16 mouse cellular contexts compared by ENCODE assay signal in genomic region chr4:126546183-126546582, GRCm38 (mm10). TPM values are rescaled to one million over a fixed set of nuclear protein-coding genes. Genes with fewer than 3 reads are reported as not detected.
DNase-seq lines count a peak whose midpoint lies in the region; TF ChIP-seq lines count a peak whose summit lies in the region.
"Had no signal": no experiment of that assay in that cellular context is flagged by ENCODE, and none has a peak within 500 bp of the region (broad histone marks: within the 10 kb centered on the region; RNA-seq: fewer than 3 reads in every experiment).

No protein-coding gene starts in this region.

- peak; percentile 9 for DNase-seq in heart, adult 11 months
- no peak for DNase-seq in heart, postnatal 10 days
- no peak for DNase-seq in CH12.LX (ENCODE audit: extremely low read depth)
- DNase-seq in embryo, embryonic 10 days (ENCODE audit: low spot score): no peak
- DNase-seq: adrenal gland, adult 2 months; adrenal gland, adult 8-10 months; adrenal gland, postnatal 10 days; adrenal gland, postnatal 14 days; adrenal gland, postnatal 25 days; adrenal gland, postnatal 36 days; B cell, adult 2 months; cerebellum, adult 11 months; cerebellum, adult 11-12 months; cerebellum, adult 18-20 months; cerebellum, adult 2 months had no signal

- H3K9me3 ChIP-seq in CH12.LX (replicated peaks; ENCODE audit: low read length): peaks cover 3% of the 10 kb centered on the region
- H3K9me3 ChIP-seq: G1E had no signal

- no peaks in the 10 kb centered on the region for H3K27me3 ChIP-seq in CH12.LX (replicated peaks)

- peak overlapping the region; percentile 45; the same call in 1 of the 2 replicates for H3K4me2 ChIP-seq in CH12.LX (ENCODE audit: insufficient read depth, low read depth, poor library complexity, severe bottlenecking)

- H3K9ac ChIP-seq in CH12.LX (ENCODE audit: insufficient read depth, low read depth): no peak overlapping the region

- dilution Hi-C loops in CH12.LX (cut with MboI; ENCODE audit: extremely low pct_ligation_motif_present, extremely low pct_unique_long_range_greater_than_20kb, low sequenced_read_pairs): no loop called here

- no peak for TF ChIP-seq POLR2A in CH12.LX (IDR thresholded peaks at IDR 0.05; ENCODE audit: low read depth, low read length)

- no peaks in the 10 kb centered on the region for H3K36me3 ChIP-seq in CH12.LX (replicated peaks in 1 of 2; ENCODE audit: control insufficient read depth in 1 of 2, insufficient read depth in 1 of 2, low read length in 1 of 2)
- H3K36me3 ChIP-seq: G1E had no signal

- no peaks in the 10 kb centered on the region for H3K79me2 ChIP-seq in CH12.LX (replicated peaks; ENCODE audit: control insufficient read depth, extremely low read depth, insufficient read depth, poor library complexity, severe bottlenecking)

- TF ChIP-seq EP300 in CH12.LX (IDR thresholded peaks at IDR 0.05; ENCODE audit: low read length): peak; percentile 64

- intact Hi-C loops in heart, postnatal 10 days (cut with DNase I): no loop called here

- peaks cover 9 to 20% of the 10 kb centered on the region in 2 experiments; a peak in 3 of 4 replicates for H3K4me1 ChIP-seq in CH12.LX (ENCODE audit: control insufficient read depth in 1 of 2, insufficient read depth in 2 of 2)

- no peak overlapping the region for H3K4me3 ChIP-seq in CH12.LX (replicated peaks in 1 of 3; ENCODE audit: low read depth in 2 of 3, low read length in 2 of 3, poor library complexity in 1 of 3)

- H3K27ac ChIP-seq in CH12.LX (ENCODE audit: insufficient read depth, low read depth): no peak overlapping the region

- in situ Hi-C loops in CH12.LX (cut with MboI; ENCODE audit: low pct_ligation_motif_present, low pct_unique_long_range_greater_than_20kb, low sequenced_read_pairs): no loop called here

- TF ChIP-seq CTCF in CH12.LX (conservative IDR thresholded peaks at IDR 0.05 in 1 of 2, IDR thresholded peaks at IDR 0.05 in 1 of 2; ENCODE audit: low read depth in 2 of 2, low read length in 2 of 2): no peak

- no peak for TF ChIP-seq RAD21 in CH12.LX (IDR thresholded peaks at IDR 0.05; ENCODE audit: low read depth, low read length)

TF ChIP-seq in CH12.LX, 34 proteins besides CTCF, POLR2A, EP300 and RAD21:
- TF ChIP-seq MEF2A (IDR thresholded peaks at IDR 0.05; ENCODE audit: borderline replicate concordance, low read depth, low read length): peak; percentile 82
- no peak for TF ChIP-seq MYC (IDR thresholded peaks at IDR 0.05; ENCODE audit: low read depth, low read length)
- no peak for TF ChIP-seq ELF1 (IDR thresholded peaks at IDR 0.05; ENCODE audit: low read depth, low read length)
- no peak for TF ChIP-seq PAX5 (IDR thresholded peaks at IDR 0.05; ENCODE audit: low read length)
- peak; percentile 60; the same call in 1 of the 2 replicates for TF ChIP-seq JUND (conservative IDR thresholded peaks at IDR 0.05; ENCODE audit: low read depth, low read length)
- TF ChIP-seq IRF4 (IDR thresholded peaks at IDR 0.05; ENCODE audit: low read depth, low read length): peak; percentile 88
TF ChIP-seq in CH12.LX: peak in this region for 3.

RNA-seq across cellular contexts. Expression of gene Clspn, which starts 10.6 kb away (rescaled TPM):
- total RNA-seq in heart, postnatal 10 days (2021): 1 to 10 TPM; 5.9 to 8.2 TPM
- total RNA-seq in CH12.LX (2012; rRNA removed) (34.9 and 49.4 TPM in 2 replicates), CH12.LX (2014; rRNA removed) (25.4 and 25.5 TPM in 2 replicates)
- 90.0 and 103 TPM in 2 replicates for polyA plus RNA-seq in CH12.LX (2012; ENCODE audit: insufficient read length, low read depth)

RNA-seq across cellular contexts. Expression of gene Ago4, which starts 12.9 kb away (rescaled TPM):
- 1 to 10 TPM; 4.1 to 5.8 TPM for total RNA-seq in heart, postnatal 10 days (2021)
- total RNA-seq in CH12.LX (2012; rRNA removed) (1.3 and 2.6 TPM in 2 replicates), CH12.LX (2014; rRNA removed) (1.2 and 1.5 TPM in 2 replicates)
- 1.3 TPM in 2 replicates for polyA plus RNA-seq in CH12.LX (2012; ENCODE audit: insufficient read length, low read depth)
- polyA plus RNA-seq: G1E had no signal
